Comparison of ENCODE assay signal across 10 mouse cellular contexts in genomic region chr2:130408194-130408593, GRCm38 (mm10). TPM values are rescaled to one million over a fixed set of nuclear protein-coding genes. Genes with fewer than 3 reads are reported as not detected.
DNase-seq lines count a peak whose midpoint lies in the region; ATAC-seq lines count a peak whose summit lies in the region.
"Had no signal": no experiment of that assay in that cellular context is flagged by ENCODE, and none has a peak within 500 bp of the region (broad histone marks: within the 10 kb centered on the region; RNA-seq: fewer than 3 reads in every experiment).

No protein-coding gene starts in this region.

- DNase-seq in hindbrain, embryonic 11.5 days (ENCODE audit: low spot score) = peak; percentile 64
- DNase-seq in NIH3T3 (ENCODE audit: low read depth) = peak; percentile 75
- DNase-seq in fibroblast of lung, adult 2 months (ENCODE audit: low read depth) = peak; percentile 27
- no peak for DNase-seq in layer of hippocampus, adult 9-11 months
- no peak for DNase-seq in layer of hippocampus, adult 11-12 months (ENCODE audit: low spot score)
- DNase-seq in thymus, postnatal 14 days = no peak
- DNase-seq: heart, postnatal 14 days; lung, postnatal 4 days had no signal

- no peak overlapping the region for H3K27ac ChIP-seq in hindbrain, embryonic 11.5 days (ENCODE audit: low read depth, low read length)
- H3K27ac ChIP-seq in hindbrain, embryonic 12.5 days = no peak overlapping the region
- peak overlapping the region; percentile 67 for H3K27ac ChIP-seq in limb, embryonic 15.5 days

- no peaks in the 10 kb centered on the region for H3K4me1 ChIP-seq in hindbrain, embryonic 11.5 days (replicated peaks; ENCODE audit: control insufficient read depth, insufficient read depth, low read length)
- H3K4me1 ChIP-seq in hindbrain, embryonic 12.5 days = peaks cover 7% of the 10 kb centered on the region
- H3K4me1 ChIP-seq in limb, embryonic 15.5 days = peaks cover 27% of the 10 kb centered on the region

- ATAC-seq in hindbrain, embryonic 11.5 days (ENCODE audit: low FRiP score) = no peak
- no peak for ATAC-seq in hindbrain, embryonic 12.5 days (ENCODE audit: low FRiP score)
- ATAC-seq in limb, embryonic 15.5 days (ENCODE audit: insufficient number of reproducible peaks, low FRiP score, low TSS enrichment, low read depth) = peak; percentile 35; the same call in 1 of the 2 replicates

- no peaks in the 10 kb centered on the region for H3K27me3 ChIP-seq in hindbrain, embryonic 11.5 days (ENCODE audit: control insufficient read depth, insufficient read depth, low read length)
- 0 out of 2 replicates have a peak, but pooled peaks cover 8% of the 10 kb centered on the region for H3K27me3 ChIP-seq in hindbrain, embryonic 12.5 days
- no peaks in the 10 kb centered on the region for H3K27me3 ChIP-seq in limb, embryonic 15.5 days

- H3K36me3 ChIP-seq in hindbrain, embryonic 11.5 days (ENCODE audit: control insufficient read depth, insufficient read depth, low read length) = no peaks in the 10 kb centered on the region
- H3K36me3 ChIP-seq in hindbrain, embryonic 12.5 days = no peaks in the 10 kb centered on the region
- H3K36me3 ChIP-seq in limb, embryonic 15.5 days = no peaks in the 10 kb centered on the region

- 18% methylated on average over 6 of the region's 6 CpGs for WGBS in hindbrain, embryonic 11.5 days
- WGBS in hindbrain, embryonic 12.5 days = 25% methylated on average over 6 of the region's 6 CpGs
- 11% methylated on average over 6 of the region's 6 CpGs for WGBS in limb, embryonic 15.5 days

- no peak overlapping the region for H3K4me2 ChIP-seq in hindbrain, embryonic 11.5 days (replicated peaks; ENCODE audit: low read depth, low read length)
- H3K4me2 ChIP-seq in hindbrain, embryonic 12.5 days (replicated peaks) = no peak overlapping the region
- H3K4me2 ChIP-seq in limb, embryonic 15.5 days = no peak overlapping the region

- H3K4me3 ChIP-seq in hindbrain, embryonic 11.5 days (ENCODE audit: low read depth, low read length) = no peak overlapping the region
- H3K4me3 ChIP-seq in hindbrain, embryonic 12.5 days = no peak overlapping the region
- no peak overlapping the region for H3K4me3 ChIP-seq in limb, embryonic 15.5 days

- no peaks in the 10 kb centered on the region for H3K9me3 ChIP-seq in hindbrain, embryonic 11.5 days (ENCODE audit: control insufficient read depth, low read length)
- no peaks in the 10 kb centered on the region for H3K9me3 ChIP-seq in hindbrain, embryonic 12.5 days (replicated peaks)
- H3K9me3 ChIP-seq in limb, embryonic 15.5 days = no peaks in the 10 kb centered on the region

- H3K9ac ChIP-seq in hindbrain, embryonic 11.5 days (ENCODE audit: low read depth, low read length) = no peak overlapping the region
- H3K9ac ChIP-seq in hindbrain, embryonic 12.5 days = no peak overlapping the region
- H3K9ac ChIP-seq in limb, embryonic 15.5 days = no peak overlapping the region

RNA-seq across cellular contexts. Expression of gene Tmem239, which starts 1.9 kb away (rescaled TPM):
- not detected in 2 replicates for polyA plus RNA-seq in hindbrain, embryonic 11.5 days (2014; fragmentation: Nextera tagmentation; extraction: Ambion mirVana)
- not detected in 2 replicates for polyA plus RNA-seq in hindbrain, embryonic 12.5 days (2016; fragmentation: Nextera tagmentation; extraction: Ambion mirVana)
- 0.14 and 0.15 TPM in 2 replicates for polyA plus RNA-seq in limb, embryonic 15.5 days (2015; fragmentation: Nextera tagmentation; extraction: Ambion mirVana)

RNA-seq across cellular contexts. Expression of gene 1700020A23Rik, which starts 3.1 kb away (rescaled TPM):
- not detected in 2 replicates for polyA plus RNA-seq in hindbrain, embryonic 11.5 days (2014; fragmentation: Nextera tagmentation; extraction: Ambion mirVana)
- polyA plus RNA-seq in hindbrain, embryonic 12.5 days (2016; fragmentation: Nextera tagmentation; extraction: Ambion mirVana) = 0.35 TPM in 1 of 2 replicates, not detected in the other
- polyA plus RNA-seq in limb, embryonic 15.5 days (2015; fragmentation: Nextera tagmentation; extraction: Ambion mirVana) = 0.37 TPM in 1 of 2 replicates, not detected in the other

RNA-seq across cellular contexts. Expression of gene Gm28372, which starts 3.2 kb away (rescaled TPM):
- not detected in 2 replicates for polyA plus RNA-seq in hindbrain, embryonic 11.5 days (2014; fragmentation: Nextera tagmentation; extraction: Ambion mirVana)
- polyA plus RNA-seq in hindbrain, embryonic 12.5 days (2016; fragmentation: Nextera tagmentation; extraction: Ambion mirVana) = 0.34 TPM in 1 of 2 replicates, not detected in the other
- not detected in 2 replicates for polyA plus RNA-seq in limb, embryonic 15.5 days (2015; fragmentation: Nextera tagmentation; extraction: Ambion mirVana)

RNA-seq across cellular contexts. Expression of gene Cpxm1, which starts 10.8 kb away (rescaled TPM):
- polyA plus RNA-seq in hindbrain, embryonic 11.5 days (2014; fragmentation: Nextera tagmentation; extraction: Ambion mirVana) = 31.8 and 32.1 TPM in 2 replicates
- polyA plus RNA-seq in hindbrain, embryonic 12.5 days (2016; fragmentation: Nextera tagmentation; extraction: Ambion mirVana) = 53.3 and 57.0 TPM in 2 replicates
- polyA plus RNA-seq in limb, embryonic 15.5 days (2015; fragmentation: Nextera tagmentation; extraction: Ambion mirVana) = 145 and 151 TPM in 2 replicates

RNA-seq across cellular contexts. Expression of gene Vps16, which starts 15.9 kb away (rescaled TPM):
- 70.2 and 78.5 TPM in 2 replicates for polyA plus RNA-seq in hindbrain, embryonic 11.5 days (2014; fragmentation: Nextera tagmentation; extraction: Ambion mirVana)
- 107 and 115 TPM in 2 replicates for polyA plus RNA-seq in hindbrain, embryonic 12.5 days (2016; fragmentation: Nextera tagmentation; extraction: Ambion mirVana)
- polyA plus RNA-seq in limb, embryonic 15.5 days (2015; fragmentation: Nextera tagmentation; extraction: Ambion mirVana) = 94.2 and 106 TPM in 2 replicates

Comparison
In these comparisons a context has a peak if more than half of its experiments do, and no peak if none do; other contexts are left out.
1. DNase-seq: peak in hindbrain, embryonic 11.5 days (single experiment), NIH3T3 (single experiment) and fibroblast of lung, adult 2 months (single experiment); none in layer of hippocampus, adult 9-11 months (single experiment), layer of hippocampus, adult 11-12 months (single experiment) and thymus, postnatal 14 days (single experiment).